ENCODE assay signal across 7 mouse cellular contexts in the genomic region with DNA sequence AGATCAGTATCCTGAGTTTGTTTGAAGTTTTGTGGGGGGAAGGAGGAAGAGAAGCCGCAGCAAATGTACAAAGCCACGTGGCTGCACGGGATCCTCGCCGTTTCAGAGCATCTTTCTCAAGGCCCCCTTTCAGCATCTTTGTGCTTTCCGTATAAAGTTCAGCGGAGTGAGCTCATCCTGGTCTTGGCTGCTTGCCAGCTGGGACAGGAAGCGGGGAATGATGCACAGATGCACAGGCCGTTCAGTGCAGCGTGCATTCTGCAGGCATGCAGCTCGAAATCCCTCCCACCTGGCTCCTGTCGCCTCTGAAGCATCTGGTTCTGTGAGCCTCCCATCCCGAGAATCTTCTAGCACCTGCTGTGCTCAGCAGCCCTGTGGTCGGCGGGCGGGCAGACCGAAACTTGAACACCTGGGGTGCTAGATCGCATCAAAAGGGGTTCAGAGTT.
DNase-seq lines count a peak whose midpoint lies in the region; ATAC-seq and TF ChIP-seq lines count a peak whose summit lies in the region.

No protein-coding gene starts in this region.

- peaks cover 52% of the 10 kb centered on the region for H3K4me1 ChIP-seq in hindbrain, embryonic 10.5 days (replicated peaks)
- peaks cover 41% of the 10 kb centered on the region for H3K4me1 ChIP-seq in midbrain, embryonic 10.5 days
- H3K4me1 ChIP-seq in stomach, postnatal 0 days (replicated peaks; ENCODE audit: control insufficient read depth, insufficient read depth) = no peaks in the 10 kb centered on the region

- no peak overlapping the region for H3K9ac ChIP-seq in stomach, postnatal 0 days (ENCODE audit: low read length)

- no peak overlapping the region for H3K4me2 ChIP-seq in stomach, postnatal 0 days (replicated peaks; ENCODE audit: low read depth)

- no peak for TF ChIP-seq EP300 in stomach, postnatal 0 days (optimal IDR thresholded peaks at IDR 0.05)

- no peaks in the 10 kb centered on the region for H3K36me3 ChIP-seq in hindbrain, embryonic 10.5 days
- H3K36me3 ChIP-seq in midbrain, embryonic 10.5 days = no peaks in the 10 kb centered on the region
- no peaks in the 10 kb centered on the region for H3K36me3 ChIP-seq in stomach, postnatal 0 days (ENCODE audit: control insufficient read depth, insufficient read depth, low read length)

- no peaks in the 10 kb centered on the region for H3K9me3 ChIP-seq in hindbrain, embryonic 10.5 days
- no peaks in the 10 kb centered on the region for H3K9me3 ChIP-seq in midbrain, embryonic 10.5 days (replicated peaks)
- no peaks in the 10 kb centered on the region for H3K9me3 ChIP-seq in stomach, postnatal 0 days (ENCODE audit: control insufficient read depth, low read length)

- peak overlapping the region; percentile 40; the same call in 1 of the 2 replicates for H3K27ac ChIP-seq in hindbrain, embryonic 10.5 days
- H3K27ac ChIP-seq in midbrain, embryonic 10.5 days (replicated peaks) = 0 out of 2 replicates have a peak overlapping the region, but pooled peaks have one; percentile 19
- H3K27ac ChIP-seq in stomach, postnatal 0 days (replicated peaks) = peak overlapping the region; percentile 13; the same call in 1 of the 2 replicates

- WGBS in hindbrain, embryonic 10.5 days = 13% methylated on average over 18 of the region's 18 CpGs
- 20% methylated on average over 18 of the region's 18 CpGs for WGBS in midbrain, embryonic 10.5 days
- 23% methylated on average over 18 of the region's 18 CpGs for WGBS in stomach, postnatal 0 days

- peak; percentile 89 for DNase-seq in NIH3T3 (ENCODE audit: low read depth)
- peak; percentile 90 for DNase-seq in brain, adult 2 months (ENCODE audit: low read depth, low spot score)
- peak; percentile 57 for DNase-seq in hindbrain, embryonic 10.5 days (ENCODE audit: low spot score)
- peak; percentile 70 to 78 for DNase-seq in layer of hippocampus, postnatal 14 days (ENCODE audit: low spot score in 2 of 2)
- DNase-seq in midbrain, embryonic 10.5 days (ENCODE audit: low spot score) = no peak
- peak; percentile 44 for DNase-seq in stomach, postnatal 0 days (ENCODE audit: low spot score)

- TF ChIP-seq CTCF in stomach, postnatal 0 days (IDR thresholded peaks at IDR 0.05; ENCODE audit: low read depth) = no peak

- ATAC-seq in frontal cortex, adult (ENCODE audit: low TSS enrichment) = peak; percentile 75
- no peak for ATAC-seq in stomach, postnatal 0 days (ENCODE audit: low FRiP score, low TSS enrichment)

- H3K27me3 ChIP-seq in hindbrain, embryonic 10.5 days (ENCODE audit: insufficient read depth, poor library complexity, severe bottlenecking) = peaks cover 14% of the 10 kb centered on the region; the same call in 1 of the 2 replicates
- H3K27me3 ChIP-seq in midbrain, embryonic 10.5 days (ENCODE audit: low read depth, poor library complexity, severe bottlenecking) = peaks cover 30% of the 10 kb centered on the region
- no peaks in the 10 kb centered on the region for H3K27me3 ChIP-seq in stomach, postnatal 0 days (ENCODE audit: control insufficient read depth, insufficient read depth, low read length)

- no peak overlapping the region for H3K4me3 ChIP-seq in hindbrain, embryonic 10.5 days
- no peak overlapping the region for H3K4me3 ChIP-seq in midbrain, embryonic 10.5 days
- H3K4me3 ChIP-seq in stomach, postnatal 0 days (ENCODE audit: low read depth, low read length) = no peak overlapping the region
